Mouse (Mus musculus) spleen, embryonic (tissue): ENCODE data around the gene Arhgap45.

ENCODE experiments used
- CTCF ChIA-PET: fragments of 350-600 bp; sonication (Branson Sonifier 250); formaldehyde crosslinking; loops from one replicate; lab custom pipeline; 2022; lab: Charles Lee

Gene Arhgap45

DNA sequence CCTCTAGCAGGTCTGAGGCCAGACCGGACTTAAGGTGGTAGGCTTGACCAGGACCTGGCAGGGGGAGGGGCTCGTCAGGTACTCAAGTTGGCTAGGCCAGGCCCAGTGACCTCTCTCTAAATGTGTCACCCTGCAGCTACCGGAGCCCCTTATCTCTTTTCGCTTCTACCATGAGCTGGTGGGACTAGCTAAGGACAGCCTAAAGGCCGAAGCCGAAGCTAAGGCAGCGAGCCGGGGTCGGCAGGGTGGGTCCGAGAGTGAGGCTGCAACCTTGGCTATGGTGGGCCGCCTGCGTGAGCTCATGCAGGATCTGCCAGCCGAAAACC lies 12.0 kb downstream of the Arhgap45 start:
- CTCF ChIA-PET: interaction anchor here (1.0 kb wide), 1 partner anchor 11 kb away, joined by 5 read pairs; no protein-coding TSS in a partner anchor

DNA sequence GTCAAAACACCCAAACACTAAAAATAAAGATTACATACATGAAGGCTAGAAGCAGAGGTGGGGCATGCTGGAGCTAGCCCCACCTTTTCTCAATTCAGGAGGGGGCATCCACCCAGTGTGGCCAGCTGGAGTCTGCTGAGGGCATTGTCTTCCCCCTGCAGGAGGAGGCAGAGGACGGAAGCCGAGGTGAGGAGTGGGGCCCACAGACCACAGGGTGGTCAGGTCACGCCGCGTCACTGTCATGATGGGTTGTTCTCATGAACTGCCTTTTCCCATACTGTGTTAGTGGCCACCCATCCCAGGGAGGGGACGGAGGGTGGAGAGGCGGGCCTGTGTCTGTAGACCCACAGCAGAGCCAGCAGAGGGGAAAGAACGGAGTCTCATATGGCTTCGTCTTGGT lies 13.7 kb downstream of the Arhgap45 start:
- CTCF ChIA-PET: no interaction called here

DNA sequence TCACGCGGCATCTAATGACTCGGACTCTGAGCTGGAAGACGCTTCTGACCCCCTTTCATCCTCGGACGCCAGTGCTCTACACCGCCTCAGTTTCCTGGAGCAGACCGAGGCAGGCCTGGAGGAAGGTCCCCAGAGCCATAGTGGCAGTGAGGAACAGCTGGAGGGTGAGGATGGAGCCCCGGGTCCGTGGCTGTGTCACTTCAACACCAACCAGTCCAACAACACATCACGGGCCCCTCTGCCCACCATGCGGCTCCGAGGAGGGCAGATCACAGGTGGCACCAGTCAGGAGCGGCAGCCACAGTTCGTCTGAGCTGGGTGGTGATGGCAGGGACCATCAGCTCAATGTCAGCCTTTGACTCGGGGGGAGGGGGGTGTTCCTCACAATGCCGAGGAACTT lies 14.3 kb downstream of the Arhgap45 start:
- CTCF ChIA-PET: no interaction called here

DNA sequence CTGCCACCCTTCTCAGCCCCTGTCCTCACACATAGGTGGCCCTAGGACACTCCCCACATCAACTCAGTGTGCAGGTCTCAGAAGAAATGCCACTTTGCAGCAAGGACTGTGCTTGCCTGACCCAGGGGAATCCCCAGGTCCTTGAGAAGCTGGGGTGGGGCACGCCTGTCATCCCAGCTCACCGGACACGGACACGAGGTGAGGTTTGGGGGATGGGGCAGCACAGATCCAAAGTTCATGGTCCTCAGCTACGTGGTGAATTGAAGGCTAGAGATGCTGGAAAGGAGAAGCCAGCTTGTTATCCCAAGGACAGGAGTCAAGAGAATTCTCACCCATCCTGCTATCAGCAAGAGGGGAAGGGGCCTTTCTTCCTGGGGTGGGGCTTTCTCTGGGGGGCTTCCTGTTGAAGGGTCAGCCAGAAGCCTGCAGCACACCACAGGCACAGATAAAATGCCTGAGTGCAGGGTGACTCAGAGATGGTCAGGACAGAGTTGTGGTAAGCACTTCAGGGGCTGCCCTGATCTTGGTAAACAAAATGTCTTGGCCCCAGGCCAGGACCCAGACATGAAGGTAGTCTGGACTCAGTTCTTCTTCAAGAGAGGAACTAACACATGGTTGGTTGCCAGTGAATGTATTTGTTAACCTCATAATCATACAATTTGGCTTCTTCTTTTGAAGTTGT lies 16.5 kb downstream of the Arhgap45 start:
- CTCF ChIA-PET: interaction anchor here (0.6 kb wide), 1 partner anchor 46 kb away, joined by 4 read pairs; no protein-coding TSS in a partner anchor

DNA sequence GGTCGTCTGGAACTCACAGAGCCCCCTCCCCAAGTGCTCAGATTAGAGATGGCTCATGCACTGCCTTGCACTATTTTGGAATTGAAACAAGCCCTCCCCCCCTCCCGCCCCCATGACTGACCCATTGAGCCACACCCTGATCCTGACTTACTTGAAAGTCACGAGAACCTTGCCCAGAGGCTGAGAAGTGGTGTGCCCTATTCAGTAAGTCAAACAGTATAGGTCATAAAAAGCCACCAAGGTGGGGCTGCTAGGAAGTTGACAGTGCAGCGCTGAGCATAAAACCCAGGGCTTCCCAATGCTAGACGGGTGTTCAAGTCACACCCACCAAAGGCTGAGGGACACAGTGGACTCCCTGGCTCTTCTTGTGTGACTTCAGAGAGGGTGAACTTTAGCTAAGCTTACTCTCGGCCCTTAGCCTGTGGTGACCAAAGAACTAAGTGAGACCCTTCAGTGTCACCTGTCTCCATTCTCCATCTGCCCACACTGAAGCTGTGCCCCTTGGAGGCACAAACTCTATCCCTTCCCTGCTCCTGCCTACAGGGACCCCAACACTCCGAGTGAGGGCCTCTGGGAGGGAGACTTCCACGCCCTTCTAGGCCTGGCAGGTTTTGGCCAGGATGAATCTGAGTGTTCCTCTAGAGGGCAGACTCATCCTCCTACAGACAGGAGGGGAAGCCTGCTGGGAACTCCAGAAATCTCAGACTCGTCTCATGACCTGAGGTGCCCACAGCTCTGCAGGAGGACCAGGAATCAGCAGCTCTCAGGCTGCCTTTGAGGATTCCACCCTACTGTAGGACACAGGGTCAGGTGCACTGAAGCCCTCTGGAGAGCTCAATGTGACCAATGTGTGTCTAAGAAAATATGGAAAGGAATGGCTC lies 17.3 kb downstream of the Arhgap45 start:
- CTCF ChIA-PET: interaction anchor here (1.3 kb wide), 1 partner anchor 46 kb away, joined by 4 read pairs; the partner anchor contains the start of gene Cnn2

DNA sequence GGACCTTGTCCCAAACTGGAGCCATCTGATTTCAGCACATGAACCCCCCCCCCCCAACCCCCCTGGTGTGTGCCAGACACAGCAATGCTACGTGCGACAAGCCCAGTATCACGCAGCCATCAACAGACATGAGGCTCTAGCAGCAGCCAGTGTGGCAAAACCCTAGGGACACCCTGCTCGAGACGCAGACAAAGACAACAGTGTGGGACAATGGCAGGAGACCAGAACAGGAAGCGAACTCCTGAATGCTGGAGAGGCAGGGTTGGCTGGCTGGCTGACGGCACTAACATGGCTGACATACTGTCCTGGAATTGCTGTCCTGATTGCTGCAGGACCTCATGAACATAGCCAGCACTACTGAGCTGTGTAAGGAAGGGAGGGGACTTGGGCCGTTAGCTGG lies 18.7 kb downstream of the Arhgap45 start:
- CTCF ChIA-PET: interaction anchor here (0.7 to 1.3 kb wide), 2 partner anchors 17 to 47 kb away, joined by 4 read pairs; partner anchors contain the start of gene Cnn2

DNA sequence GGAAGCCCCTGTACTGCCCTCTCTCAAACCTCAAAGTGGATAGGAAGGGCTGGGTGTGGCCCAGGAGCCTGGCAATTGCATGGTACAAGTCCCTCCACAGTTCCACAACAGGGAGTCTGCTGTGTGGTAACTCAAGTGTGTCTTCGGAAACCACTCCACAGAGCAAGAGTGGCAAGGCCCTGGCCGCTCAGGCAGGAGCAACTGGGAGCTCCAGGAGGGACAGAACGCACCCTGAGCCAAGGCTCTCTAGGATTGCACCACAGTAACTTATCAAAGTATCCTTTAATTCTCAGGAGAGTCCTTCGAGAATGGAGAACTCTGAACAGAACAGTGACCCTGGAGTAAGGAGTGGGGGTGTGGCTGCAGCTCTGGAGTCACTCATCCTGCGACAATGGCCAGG lies 19.2 kb downstream of the Arhgap45 start:
- CTCF ChIA-PET: no interaction called here

DNA sequence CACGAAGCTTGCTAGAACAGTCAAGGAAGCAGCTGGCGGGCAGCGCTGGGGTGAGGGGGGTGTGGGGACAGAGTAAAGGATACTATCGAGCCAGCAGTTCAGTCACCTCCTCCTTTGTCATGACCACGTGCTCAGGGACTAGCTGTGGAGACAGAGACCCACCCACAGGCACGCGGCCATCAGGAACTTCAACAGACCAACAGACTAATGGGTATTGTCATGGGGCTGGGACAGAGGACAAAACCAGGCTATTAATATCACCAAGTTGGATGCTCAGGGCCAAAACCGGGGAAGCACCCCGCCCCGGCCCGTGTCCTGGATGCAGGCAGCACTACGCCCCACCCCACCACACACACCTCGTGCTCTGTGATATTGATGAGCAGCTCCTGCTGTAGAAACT lies 20.4 kb downstream of the Arhgap45 start:
- CTCF ChIA-PET: no interaction called here

DNA sequence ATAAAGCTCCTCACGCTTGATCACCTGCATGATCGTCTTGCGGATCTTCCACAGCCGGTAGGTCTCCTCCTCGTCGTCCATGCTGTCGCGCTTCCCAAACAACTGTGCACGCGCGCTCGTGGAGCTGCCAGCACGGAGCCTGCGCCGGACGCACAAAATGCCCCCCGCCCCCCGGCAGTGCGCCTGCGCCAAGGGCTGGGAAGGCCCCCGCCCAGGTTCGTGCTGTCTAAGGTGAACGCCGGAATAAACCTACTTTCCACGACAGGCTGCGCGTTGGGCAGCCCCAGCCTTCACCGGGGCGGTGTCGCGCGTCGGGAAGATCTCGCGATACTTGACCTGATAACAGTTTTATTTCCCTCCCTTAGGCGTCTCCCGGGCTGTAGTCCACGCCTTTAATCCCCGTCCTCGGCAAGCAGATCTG lies 23.1 kb downstream of the Arhgap45 start, which contains the start of gene Polr2e:
TSS of gene Polr2e (minus strand) at position 237 of the 421 bp plus-strand sequence.
- CTCF ChIA-PET: no interaction called here

DNA sequence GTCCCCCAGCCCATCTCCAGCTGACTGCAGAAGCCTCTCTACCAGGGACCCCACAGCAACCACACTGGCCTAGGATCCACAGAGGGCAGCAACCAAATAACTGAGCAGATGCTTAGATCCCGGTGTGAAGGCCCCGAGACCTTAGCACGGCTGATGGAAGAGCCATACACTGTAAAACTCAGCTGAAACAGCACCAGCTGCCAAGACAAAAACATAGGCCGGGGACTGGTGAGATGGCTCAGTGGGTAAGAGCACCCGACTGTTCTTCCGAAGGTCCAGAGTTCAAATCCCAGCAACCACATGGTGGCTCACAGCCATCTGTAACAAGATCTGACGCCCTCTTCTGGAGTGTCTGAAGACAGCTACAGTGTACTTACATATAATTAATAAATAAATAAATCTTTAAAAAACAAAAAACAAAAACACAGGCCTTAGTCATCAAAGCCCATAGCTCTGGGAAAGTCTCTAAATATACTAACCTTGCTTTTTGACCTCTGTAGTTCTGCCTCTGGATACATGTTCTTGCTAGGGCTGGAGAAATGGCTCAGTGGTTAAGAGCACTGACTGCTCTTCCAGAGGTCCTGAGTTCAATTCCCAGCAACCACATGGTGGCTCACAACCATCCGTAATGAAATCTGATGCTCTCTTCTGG lies 25.1 kb downstream of the Arhgap45 start:
- CTCF ChIA-PET: interaction anchor here (0.5 to 0.7 kb wide), 3 partner anchors 11 to 57 kb away, joined by 3 to 4 read pairs (median 3); no protein-coding TSS in a partner anchor

DNA sequence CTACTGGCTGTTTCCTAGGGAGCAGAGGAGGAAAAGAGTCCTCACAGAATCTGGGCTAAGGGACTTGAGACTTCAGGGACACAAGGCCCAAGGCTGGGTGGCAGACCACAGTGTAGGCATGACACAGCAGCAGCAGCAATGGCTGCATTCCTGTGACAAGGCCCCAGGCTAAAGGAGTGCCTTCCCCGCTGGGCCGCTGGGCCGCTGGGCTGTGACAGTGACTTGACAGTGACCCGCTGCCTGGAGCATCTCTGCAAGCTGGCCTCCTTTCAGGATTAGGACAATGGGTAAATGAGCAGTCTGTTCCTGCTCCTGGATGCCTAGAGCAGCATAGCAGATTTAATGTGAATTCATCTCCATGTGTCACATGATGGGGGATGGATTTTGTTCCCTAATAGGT lies 27.6 kb downstream of the Arhgap45 start:
- CTCF ChIA-PET: no interaction called here

DNA sequence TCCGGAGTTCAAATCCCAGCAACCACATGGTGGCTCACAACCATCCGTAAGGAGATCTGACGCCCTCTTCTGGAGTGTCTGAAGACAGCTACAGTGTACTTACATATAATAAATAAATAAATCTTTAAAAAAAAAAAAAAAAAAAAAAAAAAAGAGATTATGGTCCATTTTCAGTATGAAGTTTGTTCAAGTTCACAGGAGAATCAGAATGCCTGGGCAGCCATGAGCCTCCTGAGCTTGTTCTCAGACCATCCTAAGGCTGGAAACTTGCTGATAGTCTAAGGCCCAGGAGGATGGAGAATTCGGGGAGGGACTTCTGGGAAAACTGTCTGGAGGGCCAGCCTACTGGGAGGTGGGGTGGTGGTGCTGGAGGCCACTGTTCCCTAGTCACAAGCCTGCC lies 28.9 kb downstream of the Arhgap45 start:
- CTCF ChIA-PET: interaction anchor here (0.7 kb wide), 1 partner anchor 316 kb away, joined by 3 read pairs; no protein-coding TSS in a partner anchor

DNA sequence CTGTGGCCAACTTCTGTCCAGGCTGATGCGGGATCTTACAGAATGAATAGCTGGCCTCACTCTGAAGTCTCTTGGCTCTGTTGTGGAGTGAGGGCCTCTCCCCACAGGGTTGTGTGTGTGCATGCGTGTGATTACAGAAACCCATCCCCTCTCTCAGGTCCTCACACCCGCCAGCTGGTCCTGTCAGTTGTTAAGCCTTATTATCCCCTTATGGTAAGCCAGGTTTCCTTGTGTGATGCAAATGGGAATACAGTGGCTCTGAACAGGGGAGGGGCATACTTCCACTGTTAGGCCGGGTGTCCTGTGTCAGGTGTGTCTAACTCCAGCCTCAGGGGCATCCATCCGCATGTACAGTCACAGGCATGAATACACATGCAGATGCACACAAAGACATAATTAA lies 29.3 kb downstream of the Arhgap45 start:
- CTCF ChIA-PET: no interaction called here

DNA sequence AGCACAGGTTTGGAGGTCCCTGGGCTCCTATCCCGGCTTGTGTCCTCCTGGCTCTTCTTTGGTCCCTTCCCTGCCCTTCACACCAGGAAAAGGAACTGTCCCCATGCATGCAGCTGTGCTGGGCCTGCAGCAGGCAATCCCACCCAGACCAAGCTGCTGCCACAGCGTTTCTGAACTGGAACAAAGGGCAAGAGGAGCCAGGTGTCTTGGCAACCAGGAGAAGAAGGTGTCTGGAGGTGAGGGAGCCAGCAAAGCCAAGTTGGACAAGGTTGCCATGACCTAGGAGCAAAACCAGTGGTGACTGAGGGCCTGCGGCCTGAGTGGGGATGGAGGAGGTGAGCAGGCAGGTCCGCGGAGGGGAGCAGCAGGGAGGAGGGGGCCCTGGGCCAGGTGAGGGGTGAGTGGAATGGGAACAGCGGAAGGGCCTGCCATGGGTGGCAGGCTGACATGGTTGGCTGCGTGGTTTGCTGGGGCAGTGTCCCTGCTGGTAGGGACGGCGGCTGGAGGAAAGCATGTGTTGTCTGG lies 30.6 kb downstream of the Arhgap45 start, which contains the start of gene Gpx4:
TSS of gene Gpx4 (plus strand) at position 126 of the 525 bp plus-strand sequence.
- CTCF ChIA-PET: no interaction called here

DNA sequence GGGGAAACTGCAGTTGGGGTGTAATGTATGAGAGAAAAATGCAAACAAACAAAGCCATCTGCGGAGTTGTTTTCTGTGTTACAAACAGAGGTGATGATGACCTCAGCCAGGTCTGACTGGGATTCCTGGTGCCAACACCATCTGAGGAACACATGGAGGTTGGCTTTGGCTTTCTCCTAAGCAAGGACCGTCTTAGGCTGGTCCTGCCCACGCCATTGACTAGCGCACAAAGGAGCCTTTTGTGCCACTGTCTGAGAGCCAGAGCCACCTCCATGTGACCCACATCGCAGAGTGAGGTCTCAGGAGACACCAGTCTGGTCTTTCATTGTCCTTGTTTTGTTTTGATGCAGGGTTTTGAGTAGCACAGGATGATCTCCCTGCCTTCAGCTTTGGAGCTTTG lies 31.9 kb downstream of the Arhgap45 start:
- CTCF ChIA-PET: no interaction called here

DNA sequence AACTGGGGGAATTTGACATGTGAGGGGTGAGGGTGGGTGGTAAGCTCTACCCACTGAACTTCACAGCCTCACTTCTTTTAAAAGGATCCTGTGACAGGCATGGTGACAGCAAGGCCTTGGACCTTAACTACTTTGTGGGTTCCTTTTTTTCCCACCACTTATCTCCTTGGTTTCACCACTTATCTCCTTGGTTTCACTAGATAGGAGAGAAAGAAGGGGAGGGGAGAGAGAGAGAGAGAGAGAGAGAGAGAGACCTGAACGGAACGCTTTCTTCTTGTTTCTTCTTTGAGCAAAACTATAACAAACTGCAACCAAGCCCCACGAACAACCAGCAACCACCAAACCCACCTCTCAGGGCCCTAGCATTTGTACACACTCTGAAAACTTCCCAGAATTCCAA lies 32.4 kb downstream of the Arhgap45 start:
- CTCF ChIA-PET: no interaction called here

DNA sequence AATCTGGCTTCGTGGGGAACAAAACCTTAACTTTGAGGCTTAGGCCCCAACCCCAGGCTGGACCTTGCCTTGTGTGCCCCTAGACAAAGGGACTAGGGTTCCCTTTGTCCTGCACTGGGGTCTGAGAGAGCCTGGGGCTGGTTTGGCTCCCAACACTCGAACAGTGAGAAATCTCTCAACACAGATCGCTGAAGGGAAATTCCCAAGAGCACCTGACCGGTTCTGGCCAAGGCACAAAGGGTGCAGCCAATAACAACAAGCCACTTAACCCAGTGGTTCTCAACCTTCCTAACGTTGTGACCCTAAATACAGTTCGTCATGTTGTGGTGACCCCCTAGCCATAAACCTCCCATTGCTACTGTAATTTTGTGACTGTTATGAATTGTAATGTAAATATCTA lies 33.8 kb downstream of the Arhgap45 start:
- CTCF ChIA-PET: interaction anchor here (0.6 kb wide), 1 partner anchor 22 kb away, joined by 3 read pairs; no protein-coding TSS in a partner anchor

DNA sequence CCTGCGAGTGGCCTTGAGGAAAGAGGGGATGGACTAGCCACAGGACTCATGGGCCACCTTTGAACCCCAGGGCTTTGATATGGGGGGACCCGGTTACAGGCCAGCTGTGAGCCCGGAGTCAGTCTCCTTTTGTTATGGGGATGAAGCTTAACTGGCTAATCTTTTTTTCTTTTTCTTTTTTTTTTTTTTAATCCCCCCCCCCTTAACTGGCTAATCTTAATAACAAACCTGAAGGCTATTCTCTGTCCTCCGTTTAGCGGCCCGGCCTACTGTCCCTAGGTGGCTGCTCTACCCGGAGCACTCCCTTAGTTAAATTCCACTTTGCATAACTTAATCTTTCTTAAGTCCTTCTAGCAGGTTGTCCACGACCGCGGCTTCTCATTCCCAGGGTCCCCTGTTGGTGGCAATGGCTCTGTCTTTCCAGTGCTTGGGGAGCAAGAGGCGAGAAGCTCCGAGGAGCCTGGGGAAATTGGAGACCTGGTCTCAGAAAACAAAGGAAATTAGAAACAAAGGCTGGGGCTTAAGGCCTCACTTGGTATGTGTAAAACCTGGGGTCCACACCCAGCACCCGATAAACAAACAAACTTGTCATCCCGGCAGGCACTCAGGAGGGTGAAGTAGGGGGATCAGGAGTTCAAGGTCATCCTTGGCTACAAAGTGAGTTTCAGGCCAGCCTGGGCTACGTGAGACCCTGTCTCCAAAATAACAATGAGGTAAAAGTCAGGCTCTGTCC lies 34.6 kb downstream of the Arhgap45 start:
- CTCF ChIA-PET: interaction anchor here (0.6 kb wide), 3 partner anchors 13 to 1237 kb away, joined by 3 to 15 read pairs (median 5); no protein-coding TSS in a partner anchor

DNA sequence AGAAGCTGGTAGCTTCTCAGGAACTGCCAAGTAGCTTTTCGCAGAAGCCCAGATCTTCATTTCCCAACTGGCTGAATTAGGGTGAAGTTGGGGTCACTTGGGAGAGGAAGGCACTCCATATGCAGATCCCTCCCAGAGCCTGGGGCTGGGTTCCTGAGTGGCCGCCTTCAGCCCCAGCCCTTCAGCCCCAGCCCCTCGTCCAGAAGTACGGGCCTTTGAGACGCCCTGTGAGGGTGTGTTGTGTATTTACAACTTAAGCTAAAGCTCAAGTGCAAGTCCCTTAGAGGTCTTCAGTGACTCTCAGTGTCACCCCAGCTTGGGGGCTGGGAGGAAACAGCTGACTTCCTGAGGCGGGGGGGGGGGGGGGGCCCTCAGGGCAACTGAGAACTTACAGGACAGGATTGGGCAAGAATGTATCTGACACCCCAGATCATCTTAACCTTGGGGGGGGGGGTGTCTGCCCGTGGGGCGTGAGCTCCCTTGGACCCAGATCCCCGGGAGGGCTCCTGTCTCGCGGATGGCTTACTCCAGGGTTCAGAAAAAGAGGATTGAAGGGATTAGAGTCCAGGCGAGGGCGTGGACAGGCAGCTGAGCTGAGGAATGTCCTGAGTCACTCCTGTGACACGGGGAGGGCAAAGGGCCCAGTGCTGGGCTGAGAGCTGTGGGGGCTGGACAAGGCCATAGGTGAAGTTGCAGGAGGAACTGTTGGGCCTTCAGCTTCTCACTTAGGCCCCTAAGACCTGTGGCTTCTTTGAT lies 35.3 kb downstream of the Arhgap45 start:
- CTCF ChIA-PET: interaction anchor here (0.5 to 0.7 kb wide), 3 partner anchors 10 to 57 kb away, joined by 4 to 6 read pairs (median 5); no protein-coding TSS in a partner anchor

DNA sequence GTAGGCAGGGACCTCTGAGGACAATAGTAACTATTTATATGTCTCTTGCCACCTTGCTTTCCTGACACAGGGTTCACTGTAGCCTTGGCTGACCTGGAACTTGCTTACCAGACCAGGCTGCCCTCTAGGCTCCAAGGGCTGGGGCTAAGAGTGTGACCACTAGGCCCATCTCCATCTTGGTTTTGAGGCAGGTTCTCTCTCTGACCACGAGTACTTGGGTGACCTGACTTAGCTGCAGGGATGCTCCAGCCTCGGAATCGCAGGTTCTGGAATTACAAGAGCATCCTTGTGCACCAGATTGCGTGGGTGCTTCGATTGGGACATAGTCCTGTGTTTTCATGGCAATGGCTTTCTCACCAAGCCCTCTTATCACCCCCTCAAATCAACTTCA lies 35.9 kb downstream of the Arhgap45 start:
- CTCF ChIA-PET: interaction anchor here (0.5 to 0.7 kb wide), 3 partner anchors 11 to 58 kb away, joined by 3 to 6 read pairs (median 4); no protein-coding TSS in a partner anchor
